Mouse (Mus musculus): ENCODE results near the gene Cenpm. TPM values are rescaled to one million over a fixed set of nuclear protein-coding genes. Genes with fewer than 3 reads are reported as not detected.

Cenpm gene
- total and polyA plus RNA-seq, 2 experiments from 2014 or later, result 10.2 to 17.9 TPM

GRCm38 (mm10) chr15:82229542-82230045 lies 15.0 kb downstream of the Cenpm start:
- TF ChIP-seq CTCF (IDR thresholded peaks at IDR 0.05), result no peak
- Histone ChIP-seq H3K4me1 (ENCODE audit: insufficient read depth, low read length) (no peaks in the 10 kb centered on the region), H3K4me3 (ENCODE audit: low read depth, low read length) (no peak overlapping the region), H3K27ac (ENCODE audit: low read depth, low read length) (no peak overlapping the region), H3K9me3 (ENCODE audit: low read length) (no peaks in the 10 kb centered on the region), H3K36me3 (ENCODE audit: insufficient read depth, low read length) (no peaks in the 10 kb centered on the region), H3K27me3 (ENCODE audit: insufficient read depth, low read length) (no peaks in the 10 kb centered on the region), H3K9ac (replicated peaks; ENCODE audit: low read length, poor library complexity, severe bottlenecking) (no peak overlapping the region), H3K4me2 (ENCODE audit: low read depth, low read length, poor library complexity, severe bottlenecking) (no peak overlapping the region)
- no peak for ATAC-seq (ENCODE audit: low FRiP score)
- DNase-seq (ENCODE audit: low spot score), result no peak
- whole genome bisulfite sequencing, result 50% methylated on average over 11 of the region's 11 CpGs

GRCm38 (mm10) chr15:82225769-82226168 lies 18.8 kb downstream of the Cenpm start:
- ATAC-seq (ENCODE audit: low FRiP score) (no peak), DNase-seq (ENCODE audit: low spot score) (no peak)
- TF ChIP-seq CTCF (IDR thresholded peaks at IDR 0.05), result no peak
- H3K36me3 ChIP-seq (ENCODE audit: insufficient read depth, low read length), result no peaks in the 10 kb centered on the region
- no peaks in the 10 kb centered on the region for H3K9me3 ChIP-seq (ENCODE audit: low read length)
- no peak overlapping the region for H3K4me2 ChIP-seq (ENCODE audit: low read depth, low read length, poor library complexity, severe bottlenecking)
- H3K27me3 ChIP-seq (ENCODE audit: insufficient read depth, low read length), result peaks cover 8% of the 10 kb centered on the region; the same call in 1 of the 2 replicates
- 87% methylated on average over 5 of the region's 5 CpGs for WGBS
- H3K4me3 ChIP-seq (ENCODE audit: low read depth, low read length), result no peak overlapping the region
- no peak overlapping the region for H3K9ac ChIP-seq (replicated peaks; ENCODE audit: low read length, poor library complexity, severe bottlenecking)
- no peak overlapping the region for H3K27ac ChIP-seq (ENCODE audit: low read depth, low read length)
- 0 out of 2 replicates have a peak, but pooled peaks cover 2% of the 10 kb centered on the region for H3K4me1 ChIP-seq (ENCODE audit: insufficient read depth, low read length)

GRCm38 (mm10) chr15:82224602-82225215 lies 19.8 kb downstream of the Cenpm start:
- ATAC-seq (ENCODE audit: low FRiP score) (no peak), DNase-seq (ENCODE audit: low spot score) (no peak)
- no peaks in the 10 kb centered on the region for H3K9me3 ChIP-seq (ENCODE audit: low read length)
- no peaks in the 10 kb centered on the region for H3K36me3 ChIP-seq (ENCODE audit: insufficient read depth, low read length)
- H3K27me3 ChIP-seq (ENCODE audit: insufficient read depth, low read length), result peaks cover 8% of the 10 kb centered on the region; the same call in 1 of the 2 replicates
- H3K4me1 ChIP-seq (ENCODE audit: insufficient read depth, low read length), result 0 out of 2 replicates have a peak, but pooled peaks cover 2% of the 10 kb centered on the region
- H3K4me2 ChIP-seq (ENCODE audit: low read depth, low read length, poor library complexity, severe bottlenecking), result peak overlapping the region; percentile 49
- 37% methylated on average over 7 of the region's 7 CpGs for WGBS
- TF ChIP-seq CTCF (IDR thresholded peaks at IDR 0.05), result no peak
- H3K27ac ChIP-seq (ENCODE audit: low read depth, low read length), result no peak overlapping the region
- no peak overlapping the region for H3K9ac ChIP-seq (replicated peaks; ENCODE audit: low read length, poor library complexity, severe bottlenecking)
- no peak overlapping the region; the same call in 1 of the 2 replicates for H3K4me3 ChIP-seq (ENCODE audit: low read depth, low read length)

GRCm38 (mm10) chr15:82223657-82224601 lies 20.6 kb downstream of the Cenpm start, which contains the start of gene Tnfrsf13c:
Gene Tnfrsf13c (minus strand): TSS chr15:82224369.
- no peaks in the 10 kb centered on the region for H3K36me3 ChIP-seq (ENCODE audit: insufficient read depth, low read length)
- H3K4me2 ChIP-seq (ENCODE audit: low read depth, low read length, poor library complexity, severe bottlenecking), result peak within 1 kb of the TSS; percentile 49
- ATAC-seq (ENCODE audit: low FRiP score), result peak; percentile 53
- 0 out of 2 replicates have a peak within 1 kb of the TSS, but pooled peaks have one; percentile 4 for H3K9ac ChIP-seq (replicated peaks; ENCODE audit: low read length, poor library complexity, severe bottlenecking)
- no peaks in the 10 kb centered on the region for H3K9me3 ChIP-seq (ENCODE audit: low read length)
- DNase-seq (ENCODE audit: low spot score), result peak; percentile 38
- no peak within 1 kb of the TSS for H3K27ac ChIP-seq (ENCODE audit: low read depth, low read length)
- 0 out of 2 replicates have a peak, but pooled peaks cover 2% of the 10 kb centered on the region for H3K4me1 ChIP-seq (ENCODE audit: insufficient read depth, low read length)
- H3K4me3 ChIP-seq (ENCODE audit: low read depth, low read length), result peak within 1 kb of the TSS; percentile 22
- H3K27me3 ChIP-seq (ENCODE audit: insufficient read depth, low read length), result peaks cover 8% of the 10 kb centered on the region; the same call in 1 of the 2 replicates
- no peak for TF ChIP-seq CTCF (IDR thresholded peaks at IDR 0.05)
- WGBS, result 2% methylated on average over 39 of the region's 44 CpGs

- Histone ChIP-seq H3K4me2 (ENCODE audit: low read depth, low read length, poor library complexity, severe bottlenecking) (no peak overlapping the region), H3K9ac (replicated peaks; ENCODE audit: low read length, poor library complexity, severe bottlenecking) (no peak overlapping the region), H3K9me3 (ENCODE audit: low read length) (no peaks in the 10 kb centered on the region), H3K4me1 (ENCODE audit: insufficient read depth, low read length) (0 out of 2 replicates have a peak, but pooled peaks cover 2% of the 10 kb centered on the region), H3K27me3 (ENCODE audit: insufficient read depth, low read length) (peaks cover 8% of the 10 kb centered on the region; the same call in 1 of the 2 replicates), H3K27ac (ENCODE audit: low read depth, low read length) (no peak overlapping the region), H3K4me3 (ENCODE audit: low read depth, low read length) (no peak overlapping the region), H3K36me3 (ENCODE audit: insufficient read depth, low read length) (no peaks in the 10 kb centered on the region)
- 61% methylated on average over 7 of the region's 7 CpGs for WGBS
- ATAC-seq (ENCODE audit: low FRiP score) (no peak), DNase-seq (ENCODE audit: low spot score) (no peak)
- TF ChIP-seq CTCF (IDR thresholded peaks at IDR 0.05), result no peak
Measured at GRCm38 (mm10) chr15:82223251-82223650, 21.3 kb downstream of the Cenpm start.
